Mouse (Mus musculus) MEL (cell line): Measurements from ENCODE around the gene Slfnl1.

Experiments used
- BHLHE40 ChIP-seq: IDR thresholded peaks from 2 replicates; pipeline ENCODE4 v1.6.1; 2012; ENCODE audit warnings: low read depth, mild to moderate bottlenecking, inconsistent platforms, low read length, improper control_type of control experiment, borderline replicate concordance
- CTCF ChIP-seq, 3 experiments: IDR thresholded peaks in 2 of 3; conservative IDR thresholded peaks in 1 of 3; 2 replicates each; pipeline ENCODE4 v1.5.1; 2011 to 2012; ENCODE audit warnings: low read length in 3 of 3, low read depth in 2 of 3, mild to moderate bottlenecking in 2 of 3, improper control_type of control experiment in 1 of 3, inconsistent platforms in 1 of 3, mixed read lengths in 1 of 3, moderate library complexity in 1 of 3; ENCODE audit not compliant: control insufficient read depth in 1 of 3, insufficient read depth in 1 of 3, poor library complexity in 1 of 3, severe bottlenecking in 1 of 3
- EP300 ChIP-seq, 2 experiments: IDR thresholded peaks; 2 replicates each; pipeline ENCODE4 v1.6.1; 2011; ENCODE audit warnings: improper control_type of control experiment in 2 of 2, low read length in 2 of 2, low read depth in 1 of 2, mild to moderate bottlenecking in 1 of 2
- ETS1 ChIP-seq: IDR thresholded peaks from 2 replicates; pipeline ENCODE4 v1.6.1; 2012; ENCODE audit warnings: low read depth, mild to moderate bottlenecking, inconsistent platforms, low read length, improper control_type of control experiment, moderate library complexity
- MAX ChIP-seq: IDR thresholded peaks from 2 replicates; pipeline ENCODE4 v1.6.1; 2011; ENCODE audit warnings: low read length, improper control_type of control experiment
- NRF1 ChIP-seq: IDR thresholded peaks from 2 replicates; pipeline ENCODE4 v1.6.1; 2014; ENCODE audit warnings: low read depth, mild to moderate bottlenecking, inconsistent platforms, low read length, improper control_type of control experiment, moderate library complexity; ENCODE audit not compliant: poor library complexity, insufficient read depth, severe bottlenecking
- POLR2A ChIP-seq, 2 experiments: IDR thresholded peaks; 2 replicates each; pipeline ENCODE4 v1.6.1; 2011 to 2012; ENCODE audit warnings: low read length in 2 of 2, mild to moderate bottlenecking in 2 of 2, control low read depth in 1 of 2, improper control_type of control experiment in 1 of 2, low read depth in 1 of 2, moderate library complexity in 1 of 2; ENCODE audit not compliant: control insufficient read depth in 1 of 2, insufficient read depth in 1 of 2, poor library complexity in 1 of 2
- POLR2AphosphoS2 ChIP-seq: IDR thresholded peaks from 2 replicates; pipeline ENCODE4 v1.6.1; 2011; ENCODE audit warnings: low read length, improper control_type of control experiment
- RAD21 ChIP-seq: IDR thresholded peaks from 2 replicates; pipeline ENCODE4 v1.6.1; 2011; ENCODE audit warnings: mild to moderate bottlenecking, low read depth, low read length, improper control_type of control experiment
- TAL1 ChIP-seq: IDR thresholded peaks from 2 replicates; pipeline ENCODE4 v1.6.1; 2012; ENCODE audit warnings: mild to moderate bottlenecking, inconsistent platforms, low read length, moderate library complexity, mixed read lengths
- UBTF ChIP-seq: IDR thresholded peaks from 2 replicates; pipeline ENCODE4 v1.6.1; 2012; ENCODE audit warnings: low read depth, mild to moderate bottlenecking, inconsistent platforms, low read length, improper control_type of control experiment, moderate library complexity, borderline replicate concordance; ENCODE audit not compliant: insufficient read depth
- USF2 ChIP-seq, 2 experiments: IDR thresholded peaks; 2 replicates each; pipeline ENCODE4 v1.6.1; 2011 to 2012; ENCODE audit warnings: improper control_type of control experiment in 2 of 2, low read length in 2 of 2, borderline replicate concordance in 1 of 2, inconsistent platforms in 1 of 2, low read depth in 1 of 2, mild to moderate bottlenecking in 1 of 2; ENCODE audit not compliant: insufficient read depth in 1 of 2
- ZC3H11A ChIP-seq: IDR thresholded peaks from 2 replicates; pipeline ENCODE4 v1.6.1; 2012; ENCODE audit warnings: low read depth, mild to moderate bottlenecking, inconsistent platforms, low read length, improper control_type of control experiment
- ZNF384 ChIP-seq: IDR thresholded peaks from 2 replicates; pipeline ENCODE4 v1.6.1; 2012; ENCODE audit warnings: low read depth, mild to moderate bottlenecking, inconsistent platforms, low read length, improper control_type of control experiment

- TF ChIP-seq NRF1 = no peak
- TF ChIP-seq TAL1 = no peak
- no peak for TF ChIP-seq EP300 (IDR thresholded peaks at IDR 0.05; ENCODE audit: low read depth in 1 of 2, low read length in 2 of 2)
- TF ChIP-seq POLR2A (IDR thresholded peaks at IDR 0.05; ENCODE audit: control insufficient read depth in 1 of 2, insufficient read depth in 1 of 2, low read depth in 1 of 2, low read length in 2 of 2, poor library complexity in 1 of 2) = no peak
- TF ChIP-seq CTCF (IDR thresholded peaks at IDR 0.05 in 2 of 3, conservative IDR thresholded peaks at IDR 0.05 in 1 of 3; ENCODE audit: control insufficient read depth in 1 of 3, insufficient read depth in 1 of 3, low read depth in 2 of 3, low read length in 3 of 3, poor library complexity in 1 of 3, severe bottlenecking in 1 of 3) = no peak
- TF ChIP-seq UBTF = no peak
- TF ChIP-seq ZC3H11A = no peak
- TF ChIP-seq ETS1 = no peak
- TF ChIP-seq POLR2AphosphoS2 = no peak
- no peak for TF ChIP-seq USF2 (IDR thresholded peaks at IDR 0.05; ENCODE audit: borderline replicate concordance in 1 of 2, insufficient read depth in 1 of 2, low read depth in 1 of 2, low read length in 2 of 2)
- TF ChIP-seq MAX = no peak
- no peak for TF ChIP-seq ZNF384
- TF ChIP-seq BHLHE40 = no peak
- no peak for TF ChIP-seq RAD21
Observed at GRCm38 (mm10) chr4:120522351-120522750, 9.7 kb upstream of the Slfnl1 start.
